Mouse (Mus musculus): ENCODE measurements around the gene Gkn1.

The Gkn1 gene

DNA sequence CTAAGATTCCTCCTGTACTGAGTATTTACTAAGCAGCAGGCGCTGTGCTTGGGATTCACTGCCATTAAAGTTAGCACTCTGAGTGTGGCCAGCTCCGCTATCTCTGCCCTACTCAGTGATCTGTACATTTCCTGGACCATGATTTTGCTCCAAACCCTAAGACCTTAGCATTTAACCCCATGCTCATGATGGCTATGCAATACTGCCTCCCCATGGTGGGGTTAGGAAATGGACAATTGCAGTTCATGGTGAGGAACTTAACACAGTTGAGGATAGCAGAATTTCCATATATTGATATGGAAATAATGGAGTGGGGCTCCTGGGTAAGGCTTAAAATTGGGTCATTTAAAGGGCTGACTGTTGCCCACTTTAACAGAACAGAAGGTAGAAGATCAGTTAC is 27.4 kb downstream of the Gkn1 start:
- DNase-seq = peak; percentile 57

DNA sequence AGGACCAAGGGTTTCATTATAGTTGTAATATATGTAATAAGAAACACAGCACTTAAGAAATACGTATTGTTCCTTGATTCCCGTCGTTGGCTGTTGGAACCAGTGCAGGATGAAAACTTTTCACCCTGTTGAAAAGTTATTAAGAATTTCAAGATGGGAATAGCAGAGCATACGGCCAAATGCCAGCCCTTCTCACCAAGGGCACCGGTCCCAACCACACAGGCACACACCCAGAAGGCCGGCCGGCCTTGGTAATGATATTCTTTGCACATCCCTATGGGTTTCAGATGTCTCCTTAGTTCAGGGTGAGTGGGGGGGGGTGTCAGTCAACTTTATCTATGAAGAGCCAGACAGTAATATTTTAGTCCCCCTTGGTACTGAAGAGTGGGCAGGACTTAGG is 32.1 kb downstream of the Gkn1 start:
- DNase-seq = no peak

DNA sequence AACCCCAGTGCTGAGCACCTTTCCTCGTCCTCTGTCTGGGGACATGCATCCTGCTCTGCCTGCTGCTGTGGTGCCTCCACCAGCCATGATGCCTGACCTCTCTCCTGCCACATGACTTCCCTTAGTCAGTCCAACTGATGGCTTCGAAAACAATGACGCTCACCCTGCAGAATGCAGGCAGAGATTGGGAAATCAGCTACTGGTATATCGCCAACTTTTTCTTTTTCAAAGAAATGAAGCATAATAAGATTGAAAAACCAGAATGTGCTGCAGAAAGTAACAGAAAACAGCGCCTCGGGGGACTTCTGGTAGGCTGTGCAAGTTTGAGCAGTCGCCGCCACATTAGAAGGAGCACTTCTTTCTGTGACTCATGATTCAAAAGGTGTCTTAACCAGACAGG is 33.8 kb downstream of the Gkn1 start:
- DNase-seq = peak; percentile 42

DNA sequence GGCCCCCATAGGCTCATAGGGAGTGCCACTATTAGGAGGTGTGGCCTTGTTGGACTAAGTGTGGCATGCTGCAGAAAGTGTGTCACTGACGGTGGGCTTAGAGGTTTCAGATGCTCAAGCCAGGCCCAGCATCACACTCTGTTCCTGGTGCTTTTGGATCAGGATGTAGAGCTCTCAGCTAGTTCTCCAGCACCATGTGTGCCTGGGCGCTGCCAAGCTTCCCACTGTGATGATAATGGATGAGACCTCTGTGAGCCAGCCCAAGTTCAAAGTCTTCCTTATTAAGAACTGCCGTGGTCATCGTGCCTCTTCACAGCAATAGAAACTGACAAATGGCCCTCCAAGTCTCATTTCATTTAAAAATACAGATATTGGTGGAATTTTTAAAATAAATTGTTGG is 38.0 kb downstream of the Gkn1 start:
- no peak for DNase-seq

DNA sequence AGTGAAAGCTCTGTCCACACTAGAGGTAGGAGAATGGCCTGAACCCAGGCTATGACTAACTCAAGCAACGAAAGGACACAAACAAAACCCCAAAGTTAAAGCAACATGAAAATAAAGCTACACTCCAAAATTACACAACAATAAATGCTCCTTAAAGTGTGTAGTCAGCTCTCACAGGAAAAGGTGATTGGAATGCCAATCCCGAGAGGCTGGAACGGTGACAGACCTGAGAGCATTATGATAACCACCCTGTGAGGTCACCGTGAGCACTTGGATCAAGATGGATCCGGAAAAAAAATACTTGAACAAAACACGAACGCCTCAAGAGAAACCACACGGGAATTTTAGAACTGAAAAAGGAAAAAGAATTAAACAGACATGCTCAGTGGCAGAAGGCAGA is 46.3 kb downstream of the Gkn1 start:
- peak; percentile 42 for DNase-seq

DNA sequence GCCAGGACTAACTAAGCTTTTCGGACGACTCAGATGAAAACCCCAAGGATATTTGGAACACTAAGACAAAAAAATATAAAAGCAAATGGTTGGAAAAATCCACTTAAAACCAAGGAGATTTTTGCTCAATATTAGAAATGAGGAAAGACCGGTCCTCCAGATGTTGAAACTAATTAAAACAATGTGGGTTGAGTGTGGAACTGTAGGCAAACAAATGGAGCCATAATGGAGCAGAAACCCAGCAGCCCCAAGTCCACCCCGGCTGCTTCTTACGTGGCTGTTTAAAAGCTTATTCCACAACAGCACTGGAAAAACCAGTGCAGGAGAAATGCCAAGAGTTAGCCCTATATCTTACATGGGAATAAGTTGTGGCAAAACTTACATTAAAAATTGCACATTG is 48.0 kb downstream of the Gkn1 start:
- no peak for DNase-seq

DNA sequence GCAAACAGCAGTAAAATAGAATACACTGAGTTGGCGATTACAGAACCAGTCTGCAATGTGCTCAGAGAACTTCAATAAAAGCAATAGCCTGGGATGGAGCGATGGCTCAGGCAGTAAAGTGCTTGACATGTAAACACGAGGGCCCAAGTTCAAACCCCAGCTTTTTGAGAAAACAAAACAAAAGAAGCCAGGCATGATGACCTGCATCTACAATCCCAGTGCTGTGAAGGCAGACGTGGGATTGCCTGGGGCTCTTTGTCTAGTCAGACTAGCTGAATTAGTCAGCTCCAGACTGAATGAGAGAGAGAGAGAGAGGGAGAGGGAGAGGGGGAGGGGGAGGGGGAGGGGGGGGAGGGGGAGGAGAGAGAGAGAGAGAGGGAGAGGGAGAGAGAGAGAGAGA is 48.8 kb downstream of the Gkn1 start:
- no peak for DNase-seq
